Mouse (Mus musculus) ovary, postnatal 10 days (tissue): ENCODE data around the gene Thsd7a.

Experiments used
- DNase-seq: peaks from one replicate; pipeline ENCODE4 v3.0.0; 2022; ENCODE audit warnings: low spot score

Thsd7a gene

DNA sequence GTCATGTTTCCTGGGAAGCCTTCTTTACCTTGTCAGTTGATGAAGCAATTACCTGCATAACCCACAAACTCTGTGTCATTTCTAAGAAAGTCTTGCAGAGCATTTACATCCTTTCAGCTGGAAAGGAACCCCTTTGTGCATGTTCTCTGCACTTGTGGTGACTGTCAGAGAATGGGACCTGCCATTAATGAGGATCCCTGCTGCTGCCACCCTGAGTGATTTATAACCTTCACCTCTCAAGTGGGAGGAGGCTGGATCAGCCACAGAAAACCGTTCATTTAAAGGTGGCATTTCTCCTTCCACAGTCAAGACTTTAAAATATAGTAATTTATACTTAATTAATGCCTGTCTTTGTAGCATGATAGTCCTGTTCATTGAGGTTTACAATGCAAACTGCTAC, 99.6 kb downstream of the Thsd7a start:
- DNase-seq = no peak

DNA sequence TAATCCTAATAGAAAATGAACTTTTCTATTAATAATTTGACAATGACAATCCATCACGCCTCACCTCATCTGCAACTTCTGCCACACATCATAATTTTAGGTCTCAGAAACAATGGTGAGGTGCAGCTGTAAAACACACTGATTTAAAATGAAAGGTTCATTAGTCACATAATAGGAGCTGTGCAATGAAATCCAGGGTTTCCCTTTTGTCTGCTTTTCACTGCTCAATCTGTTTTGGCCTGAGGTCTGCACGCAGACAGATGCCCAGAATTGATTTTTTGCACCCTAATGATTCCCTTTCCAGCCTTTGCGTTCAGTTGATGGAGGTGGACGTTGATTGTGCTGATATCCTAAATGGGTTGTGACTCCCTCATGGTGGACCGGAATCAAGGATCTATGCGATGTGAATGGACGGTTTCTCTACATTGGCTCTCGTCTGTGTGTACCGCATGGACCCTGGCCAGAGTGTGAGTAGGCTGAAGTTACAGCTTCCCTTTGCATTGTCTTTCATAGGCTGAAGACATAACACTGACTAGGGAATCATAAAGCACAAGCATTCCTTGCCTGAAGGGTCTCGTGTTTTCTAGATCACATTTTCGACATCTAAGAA, 120.5 kb downstream of the Thsd7a start:
- DNase-seq = no peak

DNA sequence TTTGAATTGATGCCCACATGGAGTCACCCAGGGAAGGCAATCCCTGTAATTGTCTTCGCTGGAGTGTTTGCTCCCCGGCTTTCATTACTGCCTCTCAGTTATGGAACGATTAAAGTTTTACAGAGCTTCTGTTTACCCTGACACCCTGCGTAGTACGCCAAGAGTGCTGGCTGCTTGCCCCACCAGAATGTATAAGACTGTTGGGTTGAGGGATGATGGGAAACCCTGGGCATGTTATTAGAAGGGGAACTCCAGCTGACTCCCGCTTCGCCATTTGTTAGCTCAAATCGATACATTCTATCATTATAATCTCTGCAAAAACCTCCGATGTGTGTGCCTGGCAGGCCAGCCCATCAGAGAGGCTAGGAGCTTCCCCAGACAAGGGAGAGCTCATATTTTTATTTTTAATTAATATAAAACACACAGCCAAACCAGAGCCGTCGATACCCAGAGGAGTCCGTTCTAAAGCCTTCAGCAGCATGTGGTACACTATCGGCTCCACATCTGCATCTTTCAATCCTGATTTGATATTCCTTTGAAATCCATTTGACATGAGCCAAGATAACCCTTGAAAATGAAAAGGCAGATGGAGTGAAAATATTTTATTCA, 142.5 kb downstream of the Thsd7a start:
- DNase-seq = no peak

DNA sequence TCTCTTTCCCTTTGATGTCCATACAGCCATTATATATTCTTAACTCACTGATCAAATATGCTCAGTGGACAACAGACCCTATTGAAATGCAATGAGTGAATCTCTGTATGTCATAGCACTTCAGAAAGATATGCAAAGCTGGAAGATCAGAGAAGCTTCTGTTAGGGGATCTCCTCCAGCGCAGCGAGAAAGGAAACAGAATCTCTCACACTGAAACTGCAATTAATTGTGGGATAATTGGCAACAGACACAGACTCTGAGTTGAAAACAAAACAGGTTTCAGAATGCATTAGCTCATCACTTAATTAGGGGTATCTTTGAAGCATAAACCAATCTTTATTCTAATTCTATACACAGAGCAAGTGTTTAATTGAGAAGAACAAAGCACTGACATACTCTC, 146.3 kb downstream of the Thsd7a start:
- DNase-seq = no peak

DNA sequence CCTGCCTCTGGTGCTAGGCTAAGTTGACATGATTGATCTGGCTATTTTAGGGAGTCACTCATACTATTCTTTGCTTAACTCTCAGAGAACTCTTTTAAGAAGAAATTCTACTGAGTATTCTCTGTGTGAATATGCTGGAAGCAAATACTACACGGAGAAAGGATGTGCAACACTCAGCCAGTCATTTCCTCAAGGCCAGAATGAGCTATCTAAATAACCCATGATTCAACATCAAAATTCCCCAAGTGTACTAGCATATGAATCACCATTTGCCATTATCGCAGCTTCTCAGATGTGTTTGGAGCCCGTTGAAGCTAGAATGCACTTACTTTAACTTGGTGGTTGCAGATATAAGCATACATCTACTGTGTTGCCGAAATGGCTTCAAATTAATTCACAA, 147.0 kb downstream of the Thsd7a start:
- DNase-seq = no peak

DNA sequence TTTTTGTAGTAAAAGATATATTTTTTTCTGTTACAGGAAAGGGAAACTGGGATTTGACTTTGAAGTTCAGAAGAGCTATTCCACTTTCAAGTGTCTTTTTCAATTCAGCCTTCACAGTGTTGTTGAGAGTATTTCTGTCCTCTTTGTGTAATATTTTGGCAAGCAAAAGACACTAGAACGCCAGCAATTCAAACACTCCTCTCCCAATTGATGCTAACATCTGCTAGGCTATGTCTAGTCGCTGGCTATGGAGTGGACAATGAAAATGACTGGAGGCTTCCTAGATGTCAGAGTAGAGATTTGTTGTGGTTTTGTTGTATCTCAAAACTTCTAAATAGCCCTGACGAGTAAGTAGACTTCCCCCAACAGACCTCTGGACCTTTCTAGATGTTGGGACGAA, 164.8 kb downstream of the Thsd7a start:
- DNase-seq = no peak

DNA sequence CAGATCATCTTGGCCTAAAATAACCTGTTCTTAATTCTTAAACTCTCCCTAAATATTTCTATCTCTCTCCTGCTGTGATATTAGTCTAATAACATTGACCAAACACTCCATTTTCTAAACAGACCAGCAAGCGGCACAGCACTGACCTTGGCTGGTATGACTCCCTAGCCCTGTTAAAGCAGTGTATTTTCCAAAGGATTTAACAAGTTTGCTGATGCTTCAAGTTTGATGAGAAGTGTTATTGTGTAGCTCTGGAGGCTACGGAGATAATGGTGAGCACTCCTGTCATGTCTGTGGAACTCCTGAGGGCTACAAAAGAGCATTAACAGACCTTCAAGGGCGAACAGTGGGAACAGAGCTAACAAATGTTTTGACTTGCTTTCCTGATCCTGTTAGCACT, 168.1 kb downstream of the Thsd7a start:
- DNase-seq = no peak

DNA sequence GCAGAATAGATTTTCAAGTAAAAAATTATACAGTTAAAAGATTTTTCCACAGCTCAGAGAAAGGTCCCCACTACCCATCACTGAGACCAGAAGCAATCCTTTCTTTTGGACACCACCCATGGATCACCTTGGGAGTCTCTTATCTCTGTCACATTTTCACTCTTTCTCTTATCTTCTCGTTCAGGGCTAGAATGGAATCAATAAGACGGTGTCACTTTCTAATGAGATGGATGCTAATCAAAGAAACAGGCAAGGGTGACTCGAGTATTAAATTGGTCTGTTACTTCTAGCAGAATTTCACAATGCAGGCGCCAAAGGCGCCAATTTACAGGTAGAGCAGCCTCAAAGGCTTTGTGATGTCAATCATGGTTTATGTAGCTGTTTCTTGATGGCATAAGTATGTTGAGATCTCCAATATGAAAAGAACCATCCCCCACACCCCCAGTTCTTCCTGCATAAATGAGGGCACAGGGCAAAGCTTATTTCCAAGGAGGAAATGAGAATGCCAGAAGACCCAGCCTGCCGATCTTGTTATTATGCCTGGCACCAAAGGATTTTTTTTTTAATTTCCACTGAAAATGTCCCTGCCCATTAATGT, 173.5 kb downstream of the Thsd7a start:
- no peak for DNase-seq

DNA sequence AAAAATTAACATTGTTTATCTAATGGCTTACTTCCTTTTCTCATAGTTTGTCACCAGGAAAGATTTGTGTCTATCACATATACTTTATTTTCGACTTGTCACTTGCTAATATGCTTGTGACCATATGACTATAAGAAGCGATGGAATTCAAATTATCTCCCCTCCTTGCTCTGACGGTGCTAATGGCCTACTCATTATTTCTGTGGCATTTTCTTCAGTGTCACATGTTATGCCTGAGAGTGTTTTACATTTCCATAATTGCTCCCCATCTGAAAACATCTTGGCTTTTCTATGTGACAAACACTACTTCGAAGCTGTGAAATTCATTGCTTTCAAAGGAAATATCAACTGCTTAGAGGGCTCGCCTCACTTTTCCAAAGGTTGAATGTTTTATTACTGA, 177.0 kb downstream of the Thsd7a start:
- DNase-seq = no peak

DNA sequence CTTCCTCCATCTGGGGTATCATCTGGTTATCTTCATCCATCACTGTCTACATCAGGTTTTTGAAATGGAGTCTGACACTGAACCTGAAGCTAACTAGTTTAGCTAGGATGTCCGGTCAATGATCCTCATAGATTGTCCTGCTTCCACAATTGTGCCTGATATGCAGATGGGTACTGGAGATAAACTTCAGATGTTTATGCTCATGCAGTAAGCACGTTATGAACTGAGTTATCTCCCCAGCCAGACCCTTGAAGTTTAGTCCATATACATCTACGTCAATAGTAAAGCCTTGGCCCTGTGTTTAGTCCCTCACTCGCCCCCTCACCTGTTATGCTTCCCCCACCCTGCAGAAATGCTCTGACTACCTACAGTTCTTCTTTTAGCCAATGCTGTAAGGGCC, 184.1 kb downstream of the Thsd7a start:
- no peak for DNase-seq

DNA sequence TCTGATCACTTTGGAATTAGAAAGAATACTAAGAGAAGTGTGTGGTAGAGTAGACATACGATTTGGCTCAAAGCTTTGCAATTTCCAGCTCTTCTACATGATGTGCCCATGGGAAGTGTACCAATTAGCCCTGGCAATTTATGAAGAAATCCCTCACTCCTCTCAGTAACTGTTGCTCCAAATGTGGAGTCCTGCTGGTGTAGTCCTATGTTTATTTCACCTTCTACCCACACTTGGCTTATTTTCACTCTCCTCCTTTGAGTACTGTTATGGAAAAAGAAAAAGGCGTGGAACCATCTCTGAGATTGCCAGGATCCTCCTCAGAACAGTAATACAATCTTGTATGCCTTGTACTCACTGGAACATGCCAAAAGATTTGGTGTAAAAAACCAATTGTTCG, 186.9 kb downstream of the Thsd7a start:
- DNase-seq = no peak

DNA sequence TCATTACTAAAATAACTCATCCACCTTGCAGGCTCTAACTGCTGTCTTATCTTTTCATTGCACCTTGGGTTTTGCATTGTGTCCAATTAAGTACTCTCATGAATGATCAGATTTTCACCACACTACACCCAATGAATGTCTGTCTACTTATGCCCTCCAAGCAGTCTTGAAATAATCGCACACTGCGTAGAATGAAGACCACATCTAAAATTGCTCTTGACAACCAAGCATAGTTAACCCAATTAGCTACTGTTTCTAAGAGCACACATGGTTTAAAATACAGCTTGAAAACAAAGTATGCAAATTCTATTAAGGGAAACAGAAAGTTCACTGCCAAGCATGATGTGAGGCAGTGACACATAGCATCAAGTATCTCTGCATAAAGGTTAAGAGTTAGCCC, 188.7 kb downstream of the Thsd7a start:
- DNase-seq = no peak

DNA sequence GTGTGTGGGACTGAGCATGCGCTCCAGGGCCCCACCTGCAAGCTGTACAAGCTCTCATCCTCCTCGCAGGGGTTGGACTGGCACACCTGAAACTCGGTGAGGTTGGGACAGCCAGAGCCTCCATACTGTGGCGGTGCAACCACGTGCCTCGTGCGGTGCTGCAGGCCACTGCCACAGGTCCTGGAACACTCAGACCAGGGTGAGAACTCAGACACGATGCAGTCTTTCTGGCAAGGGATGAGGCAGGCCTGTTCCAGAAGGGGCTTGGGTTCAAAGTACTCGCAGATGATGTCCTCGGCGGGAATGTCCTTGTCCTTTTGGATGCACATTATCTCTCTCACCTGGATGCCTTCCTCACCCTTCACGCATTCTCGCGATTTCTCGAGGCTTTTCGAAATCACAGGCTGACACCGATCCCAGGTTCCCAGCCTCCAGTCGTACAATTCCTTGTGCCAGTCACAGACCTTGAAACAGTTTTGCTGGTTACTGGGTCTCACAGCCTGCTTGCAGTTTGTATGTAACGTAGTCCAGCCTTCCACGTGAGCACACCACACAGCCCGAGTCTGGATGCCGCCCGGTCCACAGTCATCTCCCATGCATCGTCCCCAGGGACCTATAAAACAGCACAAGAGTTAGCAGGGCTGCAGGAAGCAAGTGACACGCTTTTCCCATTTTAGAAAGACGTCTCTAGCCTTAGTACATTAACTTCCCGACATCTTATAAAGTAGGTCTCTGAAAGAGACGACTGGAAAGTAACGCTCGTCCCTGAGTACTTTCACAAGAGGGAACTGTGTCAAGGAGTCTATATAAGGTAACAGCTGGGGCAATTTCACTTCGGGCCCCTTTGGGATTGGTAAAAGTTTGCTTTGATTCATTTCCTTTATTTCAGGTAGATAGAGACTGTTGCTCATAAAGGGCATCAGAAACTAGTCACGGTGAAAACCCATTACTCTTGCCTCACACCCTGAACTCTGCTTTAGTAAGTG, 193.8 kb downstream of the Thsd7a start:
- DNase-seq = no peak

DNA sequence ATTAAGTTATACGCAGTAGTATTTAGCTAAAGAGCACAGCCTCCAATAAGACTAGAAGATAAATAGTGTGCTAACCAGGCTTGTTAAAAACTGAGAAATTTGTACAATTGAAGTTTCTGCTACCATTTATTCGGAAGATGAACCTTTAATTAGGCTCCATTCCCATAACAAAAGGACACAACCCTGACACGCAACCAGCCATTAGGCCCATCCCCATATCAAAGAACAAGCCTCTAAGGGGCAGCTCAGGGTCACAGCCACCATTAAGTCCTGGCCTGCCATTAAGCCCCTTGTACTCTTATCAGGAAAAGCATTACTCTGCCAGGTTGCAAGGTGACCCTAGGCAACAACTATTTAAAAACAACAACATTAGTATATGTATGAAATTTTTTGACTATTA, 198.0 kb downstream of the Thsd7a start:
- DNase-seq = no peak

DNA sequence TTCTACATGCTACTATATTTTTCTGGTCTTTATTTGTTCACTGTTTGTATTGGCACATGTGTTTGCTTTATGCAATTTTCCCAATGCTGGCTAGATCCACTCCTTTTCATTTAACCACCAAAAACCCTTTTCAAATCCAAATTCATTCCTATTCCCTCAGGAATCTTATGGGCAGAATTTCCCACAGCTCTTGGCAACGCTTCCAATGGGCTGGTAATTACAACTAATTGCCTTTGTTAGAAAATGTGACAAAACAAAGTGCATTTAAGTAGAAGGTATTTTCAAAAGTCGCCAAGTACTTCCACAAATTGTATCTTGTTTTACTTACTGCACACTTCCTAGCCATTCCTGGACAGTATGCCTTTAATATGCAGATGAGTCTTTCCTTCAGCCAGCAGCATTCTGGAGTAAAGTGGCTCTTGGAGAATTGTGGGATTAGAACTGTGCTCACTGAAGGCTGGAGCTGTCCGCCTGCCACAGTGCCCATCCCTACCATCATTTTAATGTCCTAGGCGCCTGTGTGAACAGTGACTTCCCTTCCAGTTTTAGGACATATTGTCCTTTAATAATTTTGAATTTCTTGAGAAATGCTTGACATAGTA, 199.1 kb downstream of the Thsd7a start:
- no peak for DNase-seq

DNA sequence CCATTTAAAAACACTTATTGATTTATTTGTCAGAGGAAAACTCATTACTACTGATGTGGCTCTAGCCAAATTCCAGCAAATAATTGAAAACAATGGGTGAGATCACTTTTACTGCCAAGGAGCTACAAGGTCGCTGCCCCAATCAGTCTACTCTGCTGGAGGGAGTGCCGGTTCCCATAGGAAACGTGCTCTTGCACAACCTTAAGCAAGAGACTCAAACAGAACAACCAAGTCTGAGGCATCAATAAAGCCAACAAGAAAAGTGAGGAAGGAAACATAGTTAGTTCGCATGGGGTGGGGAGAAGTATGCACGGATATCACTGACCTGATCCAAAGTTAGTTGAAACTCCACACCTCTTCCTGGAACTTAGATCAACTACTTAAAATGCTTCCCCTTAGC, 205.1 kb downstream of the Thsd7a start:
- DNase-seq = no peak

DNA sequence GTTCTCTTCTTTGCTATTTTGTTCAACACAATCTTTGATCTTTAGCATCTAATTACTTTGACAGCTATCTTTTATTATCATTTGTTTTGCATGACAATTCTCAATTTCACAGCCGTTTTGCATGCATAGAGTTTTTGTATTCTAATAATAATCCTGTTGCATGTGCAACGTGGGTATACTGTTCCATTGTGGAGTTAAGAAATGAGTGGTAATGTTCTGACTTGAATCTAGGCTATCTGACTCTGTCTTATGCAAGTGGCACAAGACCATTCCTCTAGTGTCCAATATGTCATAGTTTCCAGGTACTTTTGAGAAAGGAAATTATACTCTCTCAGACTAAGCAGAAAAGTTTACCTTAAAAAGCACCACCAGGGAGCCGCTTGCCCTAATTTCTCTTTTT, 206.7 kb downstream of the Thsd7a start:
- DNase-seq = no peak

DNA sequence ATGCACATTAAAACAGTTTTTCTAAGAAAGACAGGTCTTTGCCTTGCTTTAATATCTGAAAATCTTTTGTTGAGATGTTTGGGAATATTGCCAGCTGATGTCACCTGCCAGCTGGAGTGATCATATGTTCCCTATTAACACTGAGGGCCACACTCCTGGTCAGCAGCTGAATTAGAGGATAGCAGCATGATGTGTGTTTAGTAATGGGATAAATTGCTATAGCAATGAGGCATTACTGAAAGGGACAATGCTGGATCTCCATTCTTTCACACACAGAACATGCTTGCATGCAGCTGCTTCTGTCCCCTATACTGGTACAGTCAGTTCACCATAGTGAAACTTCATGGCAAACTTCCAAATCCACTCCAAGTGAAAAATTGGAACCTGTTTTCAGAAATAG, 230.1 kb downstream of the Thsd7a start:
- no peak for DNase-seq

DNA sequence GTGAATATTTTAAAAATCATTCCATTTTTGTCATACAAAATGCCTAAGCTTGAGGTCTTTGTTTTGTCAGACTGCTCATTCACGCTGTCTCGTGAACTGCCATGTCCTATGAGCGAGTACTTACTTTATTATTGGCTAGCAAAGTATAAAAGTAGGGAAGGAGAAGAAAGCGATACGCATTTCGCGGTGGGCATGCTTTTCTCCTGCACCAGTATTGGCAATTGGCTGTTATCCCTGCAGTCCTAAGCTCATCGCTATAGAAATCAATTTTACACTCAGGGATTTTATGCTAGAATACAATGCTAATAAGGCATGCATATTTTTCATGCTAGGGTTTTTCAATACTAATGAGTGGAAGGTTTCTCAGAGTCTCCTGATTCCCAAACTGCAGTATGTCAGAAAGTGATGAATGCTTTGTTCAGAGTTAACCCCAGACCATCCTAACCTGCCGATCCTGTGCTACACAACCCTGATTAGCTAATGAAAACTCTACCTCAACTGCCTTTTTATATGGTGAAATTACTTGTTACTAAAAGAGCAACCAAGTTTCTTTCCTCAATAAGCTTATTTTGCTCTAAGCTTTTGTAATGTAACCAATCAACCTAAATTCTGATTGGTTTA, 230.8 kb downstream of the Thsd7a start:
- DNase-seq = no peak

DNA sequence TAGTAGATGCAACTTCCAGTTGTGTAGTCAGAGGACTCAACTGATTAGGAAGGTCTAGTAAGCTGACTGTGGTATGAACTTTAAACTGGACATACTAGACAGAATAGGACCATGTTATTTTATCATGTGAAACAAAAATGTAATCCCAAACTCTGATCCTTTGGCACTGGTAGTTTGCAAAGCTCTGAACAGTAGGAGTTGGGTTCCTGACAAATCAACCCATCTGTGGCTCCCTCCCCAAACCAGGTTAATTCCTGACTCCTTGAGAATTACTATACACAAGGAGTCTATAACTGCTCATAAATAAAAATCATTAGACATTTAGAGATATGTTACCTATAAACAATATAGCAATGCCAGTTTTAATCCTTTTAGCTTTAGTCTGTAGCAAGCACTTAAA, 231.5 kb downstream of the Thsd7a start:
- no peak for DNase-seq

DNA sequence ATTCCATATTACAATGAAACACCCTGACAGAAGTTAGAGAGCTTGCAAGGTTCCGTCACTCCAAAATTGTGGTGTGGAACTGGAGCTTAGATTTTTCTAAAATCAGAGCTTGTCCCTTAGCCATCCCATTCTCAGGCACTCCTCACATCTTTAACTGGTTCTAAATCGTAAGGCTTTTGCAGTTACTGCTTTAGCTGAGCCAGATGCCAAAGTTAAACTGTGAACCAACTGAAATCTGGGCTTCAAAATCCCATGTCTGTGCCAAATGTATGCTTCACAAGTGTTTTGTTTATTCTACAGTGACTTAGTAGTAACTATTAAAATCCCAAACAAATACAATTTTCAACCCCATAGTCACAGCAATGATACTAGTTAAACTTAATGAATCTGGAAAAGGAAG, 242.3 kb downstream of the Thsd7a start:
- DNase-seq = no peak

DNA sequence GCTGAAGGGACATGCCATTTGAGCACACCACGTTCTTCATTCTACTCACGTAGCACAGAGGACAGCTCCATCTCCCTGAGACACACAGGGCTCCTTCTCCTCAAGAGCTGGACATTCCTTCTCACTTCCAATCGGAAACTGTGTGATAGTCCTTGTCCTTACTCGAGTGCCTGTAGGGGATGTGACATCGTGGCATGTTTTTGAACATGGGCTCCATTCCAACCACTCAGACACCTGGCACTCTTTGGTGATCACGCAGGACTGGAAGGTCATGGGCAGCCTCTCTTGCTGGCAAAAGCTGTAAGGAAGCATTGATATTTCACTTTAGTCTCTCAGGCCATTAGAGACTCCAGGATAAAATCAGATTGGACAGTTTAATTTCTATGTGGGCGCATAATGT, 245.3 kb downstream of the Thsd7a start:
- DNase-seq = no peak
